Mouse (Mus musculus): Measurements from ENCODE around the gene Stx18. TPM values are rescaled to one million over a fixed set of nuclear protein-coding genes. Genes with fewer than 3 reads are reported as not detected.
A peak's percentile ranks its signal among the peaks of the same experiment; 100 is the strongest.

Stx18 gene
- total and polyA plus RNA-seq, 2 experiments from 2014 or later, result 15.7 to 25.8 TPM

DNA sequence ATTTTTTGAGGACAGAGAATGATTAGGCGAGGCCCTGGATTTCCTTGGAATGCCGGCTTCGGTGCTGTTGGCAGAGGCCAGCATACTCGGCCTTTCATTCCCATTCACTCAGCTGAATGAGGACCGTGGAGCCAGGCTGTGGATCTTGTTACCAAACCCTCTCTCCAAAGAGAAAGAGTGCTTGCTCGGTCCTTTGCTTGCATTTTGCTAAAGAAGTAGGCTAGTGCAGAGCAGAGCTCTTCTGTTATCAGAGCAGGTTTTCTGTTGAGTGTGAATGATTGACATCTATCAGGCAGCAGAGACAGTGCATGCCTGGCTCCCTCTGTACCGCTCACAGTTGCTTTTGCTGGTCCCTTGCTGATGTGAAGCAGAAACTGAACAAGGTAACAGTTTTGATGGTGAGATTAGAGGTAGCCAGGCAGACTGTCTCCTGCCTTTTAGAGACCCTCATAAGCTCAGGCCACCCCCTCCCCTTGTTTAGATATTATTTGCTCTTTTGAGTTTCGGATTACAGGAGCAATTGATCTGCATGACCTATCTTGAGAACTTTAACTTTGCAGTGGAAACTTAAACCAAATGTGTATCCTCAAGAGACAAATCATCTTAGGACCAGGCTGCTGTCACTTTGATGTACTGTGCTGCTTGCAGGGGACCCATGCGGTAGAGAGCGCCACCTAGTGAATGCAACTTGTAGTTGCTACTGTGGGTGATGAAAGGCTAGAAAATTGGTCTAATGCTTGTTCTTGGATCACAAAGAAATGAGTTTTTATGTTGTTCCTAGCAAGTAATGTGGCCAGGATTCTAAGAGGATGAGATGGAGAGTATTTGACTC is 47.2 kb downstream of the Stx18 start:
- no peak overlapping the region for H3K4me2 ChIP-seq (ENCODE audit: low read depth, low read length)
- no peaks in the 10 kb centered on the region for H3K9me3 ChIP-seq (replicated peaks; ENCODE audit: control insufficient read depth, low read length)
- H3K27me3 ChIP-seq (ENCODE audit: control insufficient read depth, insufficient read depth, low read length), result no peaks in the 10 kb centered on the region
- DNase-seq (ENCODE audit: low spot score) (peak; percentile 56), ATAC-seq (ENCODE audit: insufficient read depth, low read depth) (no peak)
- H3K36me3 ChIP-seq (replicated peaks; ENCODE audit: control insufficient read depth, insufficient read depth, low read length), result no peaks in the 10 kb centered on the region
- WGBS, result 22% methylated on average over 10 of the region's 10 CpGs
- H3K27ac ChIP-seq (ENCODE audit: low read depth), result no peak overlapping the region
- peak; percentile 89 for TF ChIP-seq CTCF (IDR thresholded peaks at IDR 0.05; ENCODE audit: low read depth)
- no peak for TF ChIP-seq EP300 (IDR thresholded peaks at IDR 0.05; ENCODE audit: low read depth)
- H3K9ac ChIP-seq (replicated peaks; ENCODE audit: low read depth, low read length), result no peak overlapping the region
- H3K4me3 ChIP-seq (ENCODE audit: low read depth, low read length), result no peak overlapping the region
- H3K4me1 ChIP-seq (ENCODE audit: control insufficient read depth, insufficient read depth), result no peaks in the 10 kb centered on the region

DNA sequence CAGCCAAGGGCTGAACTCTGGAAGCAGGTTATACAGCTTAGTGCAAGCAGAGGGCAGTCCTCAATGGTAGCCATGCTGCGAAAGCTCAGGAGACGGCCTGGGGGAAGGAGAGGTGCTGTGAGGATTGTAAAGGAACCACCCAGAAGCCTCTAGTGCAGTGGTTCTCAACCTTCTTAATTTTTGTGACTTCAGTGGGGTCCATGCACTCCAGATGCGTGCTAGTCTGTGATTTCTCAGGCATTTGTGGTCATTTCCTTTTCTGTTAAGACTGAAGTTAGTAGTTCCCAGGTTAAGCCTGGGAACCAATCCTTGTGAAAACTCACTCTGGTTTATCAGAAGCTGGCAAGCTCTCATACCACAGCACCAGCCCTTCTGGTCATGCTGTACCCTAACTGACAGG is 51.6 kb downstream of the Stx18 start:
- Histone ChIP-seq H3K4me2 (ENCODE audit: low read depth, low read length) (no peak overlapping the region), H3K9me3 (replicated peaks; ENCODE audit: control insufficient read depth, low read length) (no peaks in the 10 kb centered on the region), H3K27ac (ENCODE audit: low read depth) (no peak overlapping the region), H3K4me1 (ENCODE audit: control insufficient read depth, insufficient read depth) (no peaks in the 10 kb centered on the region), H3K27me3 (ENCODE audit: control insufficient read depth, insufficient read depth, low read length) (no peaks in the 10 kb centered on the region), H3K4me3 (ENCODE audit: low read depth, low read length) (no peak overlapping the region), H3K36me3 (replicated peaks; ENCODE audit: control insufficient read depth, insufficient read depth, low read length) (no peaks in the 10 kb centered on the region), H3K9ac (replicated peaks; ENCODE audit: low read depth, low read length) (no peak overlapping the region)
- ATAC-seq (ENCODE audit: insufficient read depth, low read depth) (no peak), DNase-seq (ENCODE audit: low spot score) (no peak)
- no peak for TF ChIP-seq EP300 (IDR thresholded peaks at IDR 0.05; ENCODE audit: low read depth)
- TF ChIP-seq CTCF (IDR thresholded peaks at IDR 0.05; ENCODE audit: low read depth), result no peak
- WGBS, result 85% methylated on average over 3 of the region's 3 CpGs

DNA sequence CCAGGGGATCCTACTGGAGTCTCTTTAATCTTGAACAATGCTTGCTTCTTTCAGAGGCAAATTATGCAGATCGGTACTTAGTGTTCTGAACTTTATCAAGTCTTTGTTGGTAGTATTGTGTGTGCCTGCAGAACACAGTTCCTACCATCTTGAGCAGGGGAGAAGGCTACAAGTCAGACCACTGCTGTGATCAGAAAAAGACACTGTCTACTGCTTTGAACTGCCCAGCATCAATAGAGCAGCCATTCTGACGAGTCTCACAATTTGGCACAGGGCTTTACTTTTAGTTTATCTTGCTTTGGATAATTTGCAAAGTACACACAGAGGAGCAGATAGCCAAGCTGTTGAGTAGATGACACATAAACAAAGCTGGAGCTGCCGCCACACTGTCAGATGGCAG is 52.0 kb downstream of the Stx18 start:
- Histone ChIP-seq H3K4me1 (ENCODE audit: control insufficient read depth, insufficient read depth) (no peaks in the 10 kb centered on the region), H3K4me2 (ENCODE audit: low read depth, low read length) (no peak overlapping the region), H3K27me3 (ENCODE audit: control insufficient read depth, insufficient read depth, low read length) (no peaks in the 10 kb centered on the region), H3K9ac (replicated peaks; ENCODE audit: low read depth, low read length) (no peak overlapping the region), H3K9me3 (replicated peaks; ENCODE audit: control insufficient read depth, low read length) (no peaks in the 10 kb centered on the region), H3K36me3 (replicated peaks; ENCODE audit: control insufficient read depth, insufficient read depth, low read length) (no peaks in the 10 kb centered on the region), H3K27ac (ENCODE audit: low read depth) (no peak overlapping the region), H3K4me3 (ENCODE audit: low read depth, low read length) (no peak overlapping the region)
- 77% methylated on average over 3 of the region's 3 CpGs for WGBS
- DNase-seq (ENCODE audit: low spot score) (no peak), ATAC-seq (ENCODE audit: insufficient read depth, low read depth) (no peak)
- TF ChIP-seq EP300 (IDR thresholded peaks at IDR 0.05; ENCODE audit: low read depth) (no peak), CTCF (IDR thresholded peaks at IDR 0.05; ENCODE audit: low read depth) (no peak)

DNA sequence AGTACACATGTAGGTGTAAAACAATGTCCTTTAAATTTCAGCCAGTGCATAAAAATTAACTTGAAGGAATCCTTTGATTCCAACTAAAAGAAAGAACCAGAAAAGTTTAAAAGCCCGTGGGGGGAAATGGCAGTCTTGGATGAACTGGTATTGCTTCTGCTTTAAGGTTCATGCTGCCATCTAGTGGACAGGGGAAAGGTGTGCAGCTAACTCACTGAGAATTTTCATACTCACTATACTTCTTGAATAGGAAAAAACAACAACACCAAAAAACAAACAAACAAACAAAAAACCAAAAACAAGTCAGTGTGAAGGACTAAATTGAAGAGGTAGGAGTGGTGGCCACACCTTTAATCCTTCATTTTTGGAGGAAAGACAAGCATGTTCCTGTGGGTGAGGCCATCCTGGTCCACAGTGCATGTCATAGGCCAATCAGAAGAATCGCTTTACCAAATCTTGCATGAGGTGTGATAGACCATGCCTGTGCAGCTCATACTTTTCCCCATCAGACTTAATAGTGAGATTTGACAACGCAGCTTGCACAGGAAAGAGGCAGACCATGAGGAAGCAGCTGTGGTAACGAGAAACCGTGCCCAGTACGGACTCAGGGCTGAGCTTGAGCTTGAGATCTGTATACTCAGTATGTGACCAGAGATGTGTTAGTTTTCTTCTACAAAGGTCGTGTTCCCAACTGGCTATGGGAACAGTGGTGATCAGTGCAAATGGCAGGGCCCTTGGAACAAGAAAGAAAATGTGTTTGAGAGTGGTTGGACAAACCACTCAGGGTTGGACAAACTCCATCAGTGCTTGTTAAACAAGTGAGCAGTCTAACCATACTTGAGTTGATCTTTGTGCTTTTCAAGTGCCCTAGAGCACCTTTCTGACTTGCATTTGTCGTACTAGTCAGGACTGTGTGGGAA is 52.8 kb downstream of the Stx18 start:
- Histone ChIP-seq H3K4me3 (ENCODE audit: low read depth, low read length) (no peak overlapping the region), H3K4me1 (ENCODE audit: control insufficient read depth, insufficient read depth) (no peaks in the 10 kb centered on the region), H3K4me2 (ENCODE audit: low read depth, low read length) (no peak overlapping the region), H3K36me3 (replicated peaks; ENCODE audit: control insufficient read depth, insufficient read depth, low read length) (no peaks in the 10 kb centered on the region), H3K27me3 (ENCODE audit: control insufficient read depth, insufficient read depth, low read length) (no peaks in the 10 kb centered on the region), H3K9ac (replicated peaks; ENCODE audit: low read depth, low read length) (no peak overlapping the region), H3K9me3 (replicated peaks; ENCODE audit: control insufficient read depth, low read length) (no peaks in the 10 kb centered on the region), H3K27ac (ENCODE audit: low read depth) (no peak overlapping the region)
- TF ChIP-seq CTCF (IDR thresholded peaks at IDR 0.05; ENCODE audit: low read depth), result peak; percentile 78
- no peak for TF ChIP-seq EP300 (IDR thresholded peaks at IDR 0.05; ENCODE audit: low read depth)
- ATAC-seq (ENCODE audit: insufficient read depth, low read depth), result no peak
- 68% methylated on average over 8 of the region's 8 CpGs for WGBS
- DNase-seq (ENCODE audit: low spot score), result peak; percentile 62

DNA sequence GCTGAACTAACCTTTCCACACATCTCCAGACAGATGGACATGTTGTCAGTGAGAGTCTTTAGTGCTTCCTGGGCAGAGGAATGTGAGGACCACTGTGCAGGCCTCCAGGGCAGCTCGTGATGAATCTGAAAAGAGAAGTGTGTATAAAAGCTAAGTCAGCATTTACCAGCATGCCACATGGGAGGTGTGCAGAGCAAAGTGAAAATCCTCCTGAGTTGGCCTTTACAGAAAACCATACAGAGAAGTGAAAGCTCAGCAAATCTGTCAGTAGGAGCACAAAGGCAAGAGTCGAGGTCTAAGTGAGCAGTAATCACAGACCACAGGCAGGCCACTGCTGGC is 53.4 kb downstream of the Stx18 start:
- ATAC-seq (ENCODE audit: insufficient read depth, low read depth) (no peak), DNase-seq (ENCODE audit: low spot score) (no peak)
- WGBS, result 68% methylated on average over 2 of the region's 2 CpGs
- H3K4me1 ChIP-seq (ENCODE audit: control insufficient read depth, insufficient read depth), result no peaks in the 10 kb centered on the region
- H3K27ac ChIP-seq (ENCODE audit: low read depth), result no peak overlapping the region
- TF ChIP-seq EP300 (IDR thresholded peaks at IDR 0.05; ENCODE audit: low read depth), result no peak
- TF ChIP-seq CTCF (IDR thresholded peaks at IDR 0.05; ENCODE audit: low read depth), result no peak
- H3K4me3 ChIP-seq (ENCODE audit: low read depth, low read length), result no peak overlapping the region
- no peak overlapping the region for H3K4me2 ChIP-seq (ENCODE audit: low read depth, low read length)
- H3K9ac ChIP-seq (replicated peaks; ENCODE audit: low read depth, low read length), result no peak overlapping the region
- H3K36me3 ChIP-seq (replicated peaks; ENCODE audit: control insufficient read depth, insufficient read depth, low read length), result no peaks in the 10 kb centered on the region
- H3K27me3 ChIP-seq (ENCODE audit: control insufficient read depth, insufficient read depth, low read length), result no peaks in the 10 kb centered on the region
- H3K9me3 ChIP-seq (replicated peaks; ENCODE audit: control insufficient read depth, low read length), result no peaks in the 10 kb centered on the region
